Mouse (Mus musculus) activated CD4-positive, CD25-positive, alpha-beta regulatory T cell, adult 9 weeks (primary cell): Measurements from ENCODE around the gene Erp44. TPM values are rescaled to one million over a fixed set of nuclear protein-coding genes. Genes with fewer than 3 reads are reported as not detected.

ENCODE experiments used
- polyA plus RNA-seq: library from polyadenylated mRNA; unstranded; fragments of 100-300 nt; shearing (Covaris generic); gene quantifications from one replicate; pipeline ENCODE4 v1.2.1, GENCODE M21; 2017

Gene Erp44
- polyA plus RNA-seq = 113 TPM

GRCm38 (mm10) chr4:48279498-48280134, at the start of gene Erp44, which contains the start of gene Invs:
Erp44 (minus strand) TSS chr4:48279558.
Invs (plus strand) TSS chr4:48279760.

Other genes starting within 250 kb of the Erp44 start
- gene Nr4a3, start 234.4 kb downstream of the Erp44 start, polyA plus RNA-seq = 4.6 TPM
- gene Stx17, start 154.6 kb downstream of the Erp44 start, polyA plus RNA-seq = 19.4 TPM
- gene Invs, start 202 bp upstream of the Erp44 start, polyA plus RNA-seq = 23.7 TPM
- gene Tex10, start 193.9 kb upstream of the Erp44 start, polyA plus RNA-seq = 86.4 TPM